Mouse (Mus musculus) retina, adult 2 months (tissue): ENCODE data around the gene Fam57b.

ENCODE experiments used
- DNase-seq: peaks from one replicate; pipeline ENCODE4 v3.0.0-alpha.2; 2012; ENCODE audit warnings: low read depth, low spot score

The Fam57b gene

DNA sequence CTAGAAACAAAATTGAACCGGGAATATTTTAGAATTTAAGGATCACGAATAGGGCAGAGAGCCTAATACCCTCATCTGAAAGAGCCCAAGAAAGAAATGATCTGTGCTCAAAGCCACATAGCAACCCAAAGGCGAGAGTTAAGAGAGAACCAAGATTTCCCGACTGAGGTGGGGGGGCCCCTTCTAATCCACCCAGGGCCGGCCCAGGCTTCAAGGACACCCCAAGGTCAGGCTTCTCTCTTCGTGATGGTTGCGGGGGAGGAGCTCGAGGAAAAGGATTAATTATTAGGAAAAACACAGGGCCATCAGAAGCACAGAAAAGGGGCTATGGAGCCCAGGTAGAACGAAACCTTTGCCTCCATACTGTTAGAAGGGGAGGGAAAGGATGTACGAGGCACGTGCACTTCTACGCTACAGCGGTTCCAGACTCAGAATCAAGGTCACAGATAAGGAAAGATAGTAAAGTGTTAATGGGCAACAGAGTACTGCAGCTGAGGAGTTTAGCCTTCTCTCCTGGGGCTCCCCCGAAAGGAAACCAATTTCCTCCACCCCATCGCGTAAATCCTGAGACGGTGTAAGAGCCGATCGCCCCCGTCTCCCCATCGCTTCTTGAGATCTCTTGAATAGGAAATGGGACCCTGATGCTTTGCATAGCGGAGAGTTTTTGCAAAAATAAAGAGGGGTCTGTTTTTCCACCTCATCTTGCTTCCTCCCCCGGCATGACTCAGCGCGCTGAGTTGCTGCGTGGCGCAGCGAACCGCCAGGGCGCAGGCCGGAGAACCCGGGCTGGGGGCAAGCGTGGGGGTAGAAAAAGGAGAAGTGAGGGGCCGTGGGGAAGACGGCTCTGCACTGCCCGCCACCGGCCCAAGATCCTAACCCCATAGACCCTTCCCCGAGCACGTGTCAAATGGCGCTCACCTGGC, 920 bp downstream of the Fam57b start:
- DNase-seq: no peak

DNA sequence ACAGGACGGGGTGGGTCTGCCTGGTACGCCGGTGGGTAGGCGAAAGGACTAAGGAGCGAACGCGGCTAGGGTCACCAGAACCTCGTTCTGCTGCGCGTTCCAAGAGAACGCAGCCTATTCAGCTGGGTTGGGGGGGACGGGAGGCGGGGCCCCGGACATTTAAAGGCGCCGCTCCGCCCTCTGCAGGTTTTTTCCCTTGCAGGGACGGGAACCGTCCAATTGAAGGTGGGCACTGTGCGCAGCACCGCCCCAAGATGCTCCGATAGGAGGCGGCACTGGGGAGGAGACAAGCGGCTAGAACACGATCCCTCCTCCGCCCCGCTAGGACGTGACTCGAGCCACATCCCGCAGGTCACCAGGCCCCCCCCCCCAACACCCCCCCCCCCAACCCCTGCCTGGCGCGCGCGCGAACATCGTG, 1.6 kb downstream of the Fam57b start:
- DNase-seq: peak; percentile 97

DNA sequence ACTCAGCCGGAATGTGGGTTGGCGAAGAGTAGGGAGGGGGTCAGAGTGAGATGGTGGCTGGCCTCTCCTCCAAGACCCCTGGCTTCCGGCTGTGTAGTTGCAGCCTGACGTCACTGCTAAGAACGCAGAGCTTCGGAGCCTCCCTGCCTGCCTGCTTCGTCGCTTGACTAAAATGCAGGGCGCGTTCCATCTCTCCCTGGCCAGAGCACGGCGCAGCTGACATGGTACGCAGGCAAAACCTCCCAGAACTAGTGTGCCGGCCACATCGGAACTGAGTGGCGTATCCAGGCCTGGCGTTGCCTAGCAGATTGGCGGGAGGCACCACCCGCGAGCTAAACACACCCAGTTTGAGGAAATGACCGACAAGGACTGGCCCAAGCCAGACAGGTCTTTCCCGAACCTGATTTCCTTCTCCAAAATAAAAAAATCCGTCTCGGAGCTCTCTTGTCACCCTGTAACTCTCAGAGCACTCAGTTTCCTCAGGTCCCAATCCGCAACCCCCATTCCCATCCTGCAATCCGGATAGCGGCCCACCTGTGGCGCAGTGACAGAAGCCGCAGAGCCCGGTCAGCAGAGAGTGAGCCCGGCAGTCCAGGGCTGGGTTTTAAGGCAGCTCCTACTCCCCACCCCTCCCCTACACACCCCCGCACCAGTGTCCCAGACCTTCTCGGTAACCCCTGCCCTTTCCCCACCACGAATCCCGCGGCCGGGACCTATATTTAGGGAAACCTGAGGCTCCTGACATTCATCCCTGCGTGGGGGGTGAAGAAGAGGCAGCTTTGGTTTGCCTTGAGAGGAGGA, 2.2 kb downstream of the Fam57b start:
- no peak for DNase-seq

DNA sequence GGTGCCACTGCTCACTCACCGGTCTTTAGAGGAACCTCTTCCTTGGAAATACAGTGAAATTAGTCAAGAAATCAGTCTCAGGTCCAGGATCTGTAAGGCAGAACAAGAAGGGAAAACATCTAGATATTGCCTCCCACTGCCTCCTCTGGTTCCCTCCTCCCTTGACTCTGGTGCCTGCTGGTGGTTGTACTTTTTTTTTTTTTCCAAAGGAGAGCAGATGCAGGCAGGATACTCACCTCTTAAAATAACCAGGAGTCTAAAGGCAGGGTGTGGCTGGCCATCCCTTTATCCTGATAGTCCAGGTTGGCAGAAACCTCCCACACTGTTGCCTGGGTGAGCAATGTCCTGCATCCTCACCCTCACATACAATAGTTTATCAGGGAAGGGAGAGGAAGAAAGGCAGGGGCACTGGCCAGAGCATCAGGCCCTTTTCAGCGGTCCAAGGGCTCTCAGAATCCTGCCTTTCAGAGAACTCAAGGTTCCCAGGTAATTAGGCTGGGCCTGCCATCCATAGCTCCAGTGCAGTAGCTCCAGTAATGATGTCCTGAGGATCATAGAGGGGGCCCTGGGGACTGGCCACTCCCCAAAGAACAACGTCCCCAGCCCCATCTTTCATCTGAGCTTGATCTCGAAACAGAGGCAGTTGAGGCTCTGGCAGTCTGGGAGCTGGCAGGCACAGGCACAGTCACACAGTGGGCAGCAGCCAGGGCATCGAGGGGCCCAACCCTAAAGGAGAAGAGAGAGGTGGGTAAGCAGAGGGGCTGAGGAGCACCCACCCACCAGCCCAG, 3.0 kb downstream of the Fam57b start:
- no peak for DNase-seq

DNA sequence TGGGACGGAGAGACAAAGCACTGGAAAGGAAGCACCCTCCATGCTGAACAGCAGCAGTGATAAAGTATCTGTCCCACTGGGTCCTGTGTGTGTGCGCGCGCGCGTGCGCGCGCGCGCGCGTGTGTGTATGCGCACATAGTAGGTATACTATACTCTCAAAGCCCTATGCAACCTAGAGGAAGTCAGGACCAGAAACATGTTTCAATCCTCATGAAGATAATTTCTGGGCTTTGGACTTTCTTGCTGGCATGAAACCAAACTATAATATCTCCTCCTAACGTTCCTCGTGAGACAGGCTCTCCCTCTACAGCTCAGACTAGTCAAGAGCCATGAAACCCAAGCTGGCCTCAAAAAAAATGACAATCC, 3.6 kb downstream of the Fam57b start:
- no peak for DNase-seq

DNA sequence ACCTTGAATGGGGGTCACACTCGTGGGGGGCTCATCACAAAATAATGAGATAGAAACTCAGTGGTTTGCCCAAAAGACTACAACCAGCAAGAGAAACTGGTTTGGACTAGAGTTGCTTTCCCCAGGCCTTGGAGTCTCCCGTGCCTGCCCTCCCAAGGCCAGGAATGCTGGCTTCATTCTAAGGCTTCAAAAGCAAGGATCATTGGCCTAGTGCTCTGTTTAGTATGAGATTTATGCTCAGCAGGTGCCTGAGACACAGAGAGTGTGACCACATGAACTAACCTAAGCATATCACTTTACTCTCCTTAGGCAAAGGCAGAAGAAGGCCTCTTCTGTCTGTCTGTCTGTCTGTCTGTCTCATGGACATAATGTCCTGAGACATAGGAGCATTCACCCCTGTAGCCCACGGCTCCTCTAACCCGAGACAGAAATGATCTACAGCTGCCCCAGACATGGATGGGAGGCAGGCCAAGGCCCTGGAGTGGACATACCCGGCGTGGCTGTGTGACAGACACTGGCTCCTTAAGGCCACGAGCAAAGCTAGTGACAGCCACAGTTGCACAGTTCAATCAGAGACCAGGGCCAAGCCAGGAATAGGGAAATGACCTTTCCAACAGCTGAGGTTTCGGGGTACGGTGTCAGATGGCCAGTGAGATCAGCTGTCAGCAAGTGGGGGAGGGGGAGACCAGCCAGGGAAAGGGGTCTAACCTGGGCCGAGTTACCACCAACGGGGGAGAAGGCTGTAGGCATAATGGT, 4.8 kb downstream of the Fam57b start:
- no peak for DNase-seq

DNA sequence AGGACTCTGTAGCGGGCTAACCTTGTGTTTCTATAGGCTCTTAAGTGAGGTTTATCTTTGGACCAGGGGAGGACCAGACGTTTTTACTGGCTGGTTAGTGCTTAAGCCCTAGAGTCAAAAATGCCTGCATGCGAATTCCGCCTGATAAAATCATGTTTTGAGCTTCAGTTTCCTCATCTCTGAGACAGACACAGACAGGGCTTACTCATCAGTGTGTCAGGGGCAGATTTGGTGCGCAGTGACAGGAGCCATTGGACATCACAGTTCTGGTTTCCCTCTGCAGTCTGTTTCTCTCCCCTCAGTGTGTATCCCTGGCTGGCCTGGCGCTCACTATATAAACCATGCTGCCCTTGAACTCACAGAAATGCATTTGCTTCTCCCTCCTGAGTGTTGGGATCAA, 5.7 kb downstream of the Fam57b start:
- DNase-seq: no peak

DNA sequence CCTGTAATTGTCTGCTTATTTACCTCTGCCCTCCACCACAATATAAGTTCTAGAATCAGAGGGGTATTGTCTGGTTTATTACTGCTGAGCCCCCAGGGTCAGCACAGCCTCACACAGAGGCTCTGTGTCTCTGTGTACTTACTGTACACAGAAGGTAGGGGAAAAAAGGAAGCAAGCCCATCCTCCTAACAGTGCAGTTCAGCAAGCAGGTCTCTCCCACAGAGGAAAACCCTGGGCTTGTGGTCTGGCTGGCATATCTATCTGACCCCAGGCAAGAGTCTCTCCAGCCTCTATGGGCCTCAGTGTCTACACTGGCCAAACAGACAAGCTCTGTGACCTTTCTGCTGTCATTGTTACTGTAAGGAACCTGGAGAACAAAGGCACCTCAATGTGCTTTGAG, 6.3 kb downstream of the Fam57b start:
- DNase-seq: no peak

DNA sequence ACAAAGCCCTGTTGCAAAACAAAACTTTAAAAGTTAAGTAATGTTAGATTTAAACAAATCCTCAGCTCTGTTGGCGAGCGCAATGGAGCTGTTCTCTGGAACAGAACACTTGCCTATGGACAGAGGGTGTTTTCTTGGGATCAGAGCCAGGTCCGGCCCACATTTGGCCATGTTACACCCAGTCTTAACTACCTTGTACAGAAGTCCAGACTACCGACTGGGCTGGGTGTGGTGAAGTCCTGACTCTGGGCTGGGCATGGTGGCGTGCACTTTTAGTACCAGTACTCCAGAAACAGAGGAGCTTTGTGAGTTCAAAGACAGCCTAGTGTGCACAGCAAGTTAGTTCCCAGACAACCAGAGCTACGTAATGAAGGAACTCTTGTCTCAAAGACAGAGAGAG, 9.5 kb downstream of the Fam57b start:
- DNase-seq: no peak

DNA sequence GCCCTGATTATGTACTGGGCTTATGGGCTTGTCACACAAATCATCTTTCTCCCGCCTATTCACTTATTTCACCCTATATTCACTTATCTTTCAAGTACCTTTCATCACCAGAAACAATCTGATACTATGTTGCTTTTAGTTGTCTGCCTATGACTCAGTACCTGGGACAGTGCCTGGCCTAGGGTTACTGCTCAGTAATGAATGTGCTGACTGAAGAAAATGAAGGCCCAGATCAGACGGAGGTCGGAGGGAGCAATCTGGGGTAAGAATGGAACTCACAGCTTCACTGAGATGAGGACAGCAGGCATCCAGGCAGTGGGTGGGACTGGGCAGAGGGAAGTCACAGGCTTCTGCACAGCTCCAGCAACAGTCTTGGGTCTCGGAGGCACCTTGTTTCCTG, 9.9 kb downstream of the Fam57b start:
- no peak for DNase-seq

DNA sequence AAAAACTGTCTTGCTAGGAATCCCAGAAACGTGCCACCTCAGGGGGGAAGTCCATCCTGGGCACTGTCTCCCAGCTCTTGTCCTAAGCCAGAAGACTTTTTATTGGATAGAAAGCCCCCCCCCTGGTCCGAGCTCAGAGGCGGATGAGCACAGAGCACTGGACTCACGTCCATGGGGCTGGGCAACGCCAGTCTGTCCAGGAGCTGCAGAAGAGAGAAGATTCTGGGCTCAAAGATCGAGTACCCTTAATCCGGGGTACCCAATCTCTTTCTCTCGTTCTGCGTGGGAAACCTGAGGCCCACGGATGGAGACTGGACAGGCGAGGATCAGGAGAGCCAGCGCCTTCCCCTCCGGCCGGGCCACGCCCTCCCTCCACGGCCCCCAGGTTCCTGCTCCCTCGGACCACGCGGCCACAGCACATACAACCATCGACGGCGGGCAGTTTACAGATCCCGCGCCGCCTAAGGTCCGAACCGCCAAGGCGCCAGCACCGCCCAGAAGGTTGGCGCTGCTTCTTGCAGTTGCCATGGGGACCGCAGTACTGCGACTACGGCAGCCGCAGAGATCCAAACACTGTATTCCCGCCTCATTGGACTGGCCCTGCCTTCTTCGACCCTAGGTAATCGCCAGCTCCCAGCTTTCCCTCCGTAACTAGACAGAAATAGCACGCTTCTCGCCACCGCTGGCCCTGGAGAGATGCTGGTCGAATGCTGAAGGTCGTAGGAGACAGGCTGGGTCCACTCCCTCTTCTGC, 11.4 kb downstream of the Fam57b start:
- DNase-seq: peak; percentile 63

DNA sequence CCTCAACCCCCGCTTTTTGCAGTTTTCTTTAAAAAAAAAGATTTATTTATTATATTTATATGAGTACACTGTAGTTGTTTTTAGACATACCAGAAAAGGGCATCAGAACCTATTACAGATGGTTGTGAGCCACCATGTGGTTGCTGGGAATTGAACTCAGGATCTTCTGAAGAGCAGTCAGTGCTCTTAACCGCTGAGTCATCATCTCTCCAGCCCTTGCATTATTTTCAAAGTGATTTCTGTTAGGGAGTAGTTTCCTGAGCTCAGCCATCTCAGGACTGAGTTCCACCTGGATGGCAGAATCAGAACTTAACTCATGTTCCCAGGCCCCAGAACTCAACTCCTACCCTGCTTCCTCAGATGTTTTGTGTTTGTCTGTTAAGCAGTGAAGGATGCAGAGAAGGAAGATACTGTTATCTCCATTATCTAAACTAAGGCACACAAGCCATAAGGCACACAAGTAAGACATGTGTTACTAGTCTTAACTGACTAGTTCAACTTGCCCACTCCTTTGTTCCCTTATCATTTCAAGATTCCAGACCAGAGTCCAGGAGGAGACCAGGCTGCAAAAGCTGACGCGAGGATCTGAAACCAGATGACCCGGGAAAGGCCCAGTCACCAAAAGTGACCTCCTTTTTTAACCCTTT, 12.4 kb downstream of the Fam57b start:
- no peak for DNase-seq

DNA sequence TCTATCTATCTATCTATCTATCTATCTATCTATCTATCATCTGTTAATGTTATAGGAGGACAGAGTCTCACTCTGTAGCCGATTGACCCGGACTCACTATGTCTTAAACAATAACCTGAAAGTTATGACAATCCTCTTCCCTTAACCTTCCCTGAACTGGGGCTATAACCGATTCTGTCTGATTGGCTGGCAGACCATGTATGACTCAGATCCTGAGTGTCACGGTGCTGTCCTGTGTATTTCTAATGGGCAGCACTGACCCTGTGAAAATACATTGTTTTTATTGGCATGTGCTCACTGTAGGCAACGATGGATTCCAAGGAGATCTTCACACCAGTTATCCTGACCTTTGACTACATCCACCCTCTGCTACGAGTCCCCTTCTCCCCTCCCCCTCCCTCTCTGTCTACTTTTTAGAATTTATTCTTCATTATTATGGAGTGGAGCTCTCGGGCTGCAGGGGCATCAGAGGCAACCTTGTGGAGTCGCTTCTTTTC, 18.3 kb downstream of the Fam57b start:
- no peak for DNase-seq

DNA sequence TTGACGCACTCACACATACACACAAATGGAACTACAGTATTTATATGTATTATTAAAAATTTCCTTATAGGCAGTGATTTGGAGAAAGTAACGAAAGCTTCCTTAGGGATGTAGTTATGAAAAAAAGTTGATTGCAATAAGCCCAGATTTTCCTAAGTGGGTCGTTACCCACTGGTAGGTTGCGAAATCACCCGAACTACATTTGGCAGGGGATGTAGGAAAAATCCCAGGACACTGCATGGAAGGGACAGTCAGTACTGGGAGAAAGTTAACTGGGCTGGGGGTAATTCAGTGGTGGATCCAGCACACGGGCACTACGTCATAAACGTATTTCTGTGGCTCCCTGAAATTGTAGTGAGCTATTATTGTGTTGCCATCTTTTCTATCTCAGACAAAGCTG, 19.0 kb downstream of the Fam57b start:
- no peak for DNase-seq

DNA sequence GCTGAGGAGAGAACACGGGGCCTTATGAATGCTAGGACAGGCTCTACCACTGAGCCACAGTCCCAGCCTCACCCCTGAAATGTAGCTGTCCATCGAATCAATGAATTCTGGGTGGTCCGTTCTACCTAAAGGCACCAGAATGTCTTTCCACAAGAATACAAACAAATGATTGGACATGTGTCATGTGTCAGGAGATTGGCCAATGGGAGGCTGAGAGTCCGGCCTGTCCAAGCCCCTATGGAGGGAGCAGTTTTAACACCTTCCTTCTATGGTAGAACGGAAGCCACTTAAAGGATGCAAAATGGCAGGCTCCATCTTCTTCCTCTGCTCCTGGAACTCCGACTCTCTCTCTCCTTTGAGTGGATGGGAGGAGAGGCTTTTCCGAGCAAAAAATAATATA, 20.1 kb downstream of the Fam57b start:
- DNase-seq: no peak

DNA sequence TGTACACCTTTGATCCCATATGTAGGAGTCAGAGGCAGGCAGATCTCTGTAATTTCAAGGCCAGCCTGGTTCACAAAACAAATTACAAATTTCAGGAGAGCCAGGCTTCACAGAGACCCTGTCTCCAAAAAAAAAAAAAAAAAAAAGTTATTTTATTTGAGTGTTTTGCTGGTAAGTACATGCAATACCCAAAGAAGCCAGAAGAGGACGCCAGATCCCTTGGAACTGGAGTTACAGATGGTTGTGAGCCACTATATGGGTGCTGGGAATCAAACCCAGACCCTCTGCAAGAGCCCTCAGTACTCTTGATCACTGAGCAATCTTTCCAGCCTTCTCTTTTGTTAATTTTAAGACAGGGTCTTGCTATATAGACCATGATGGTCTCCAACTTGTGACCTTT, 21.4 kb downstream of the Fam57b start:
- DNase-seq: no peak

DNA sequence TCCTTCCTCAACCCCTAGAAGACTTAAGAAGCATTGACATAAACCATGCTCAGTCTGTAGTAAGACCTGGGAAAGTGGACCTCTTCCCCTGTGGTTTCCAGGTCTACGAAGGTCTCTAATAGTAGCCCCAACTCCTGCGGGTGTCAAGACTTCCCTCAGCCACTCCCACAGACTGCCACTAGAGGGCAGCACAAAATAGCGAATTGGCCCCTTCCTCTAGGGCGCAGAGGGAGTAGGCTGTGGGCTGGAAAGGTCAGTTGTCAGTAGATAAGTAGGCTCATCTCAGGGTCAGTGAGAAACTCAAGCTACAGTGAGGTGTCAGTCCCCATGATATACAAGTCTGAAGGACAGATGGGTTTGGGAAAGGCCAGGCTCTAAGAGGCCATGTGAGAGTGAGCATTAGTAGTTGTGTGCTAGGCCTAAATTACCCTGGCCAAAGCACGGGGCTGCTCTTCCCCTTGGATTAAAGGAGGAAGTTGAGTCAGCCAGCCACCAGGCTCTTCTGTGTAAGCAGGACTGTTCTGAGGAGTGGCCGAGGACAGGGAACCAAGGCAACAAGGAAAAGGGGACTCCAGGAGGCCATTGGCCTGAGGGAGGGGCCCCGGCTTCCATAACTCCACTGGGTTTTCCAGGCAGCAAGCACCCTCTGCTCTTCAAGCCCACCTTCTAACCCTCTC, 24.5 kb downstream of the Fam57b start:
- peak; percentile 83 for DNase-seq

DNA sequence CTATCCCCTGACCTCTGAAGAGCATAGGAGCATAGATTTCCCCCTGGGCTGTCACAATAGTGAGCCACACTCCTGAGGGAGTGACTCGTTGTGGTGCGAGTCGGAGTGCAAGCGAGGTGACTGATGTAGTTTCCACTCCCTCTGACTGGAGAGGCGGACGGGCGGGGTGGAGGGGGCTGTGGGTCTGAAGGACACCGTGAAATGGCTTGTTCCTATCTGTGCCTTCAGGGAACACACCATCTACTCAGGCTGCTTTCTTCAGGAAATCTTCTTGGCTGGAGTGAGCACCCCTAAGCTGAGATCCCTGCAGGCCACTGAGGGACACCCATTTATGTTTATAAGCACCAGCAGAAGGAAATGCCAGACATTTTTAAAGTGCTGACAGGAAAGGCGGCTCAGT, 25.3 kb downstream of the Fam57b start:
- no peak for DNase-seq

DNA sequence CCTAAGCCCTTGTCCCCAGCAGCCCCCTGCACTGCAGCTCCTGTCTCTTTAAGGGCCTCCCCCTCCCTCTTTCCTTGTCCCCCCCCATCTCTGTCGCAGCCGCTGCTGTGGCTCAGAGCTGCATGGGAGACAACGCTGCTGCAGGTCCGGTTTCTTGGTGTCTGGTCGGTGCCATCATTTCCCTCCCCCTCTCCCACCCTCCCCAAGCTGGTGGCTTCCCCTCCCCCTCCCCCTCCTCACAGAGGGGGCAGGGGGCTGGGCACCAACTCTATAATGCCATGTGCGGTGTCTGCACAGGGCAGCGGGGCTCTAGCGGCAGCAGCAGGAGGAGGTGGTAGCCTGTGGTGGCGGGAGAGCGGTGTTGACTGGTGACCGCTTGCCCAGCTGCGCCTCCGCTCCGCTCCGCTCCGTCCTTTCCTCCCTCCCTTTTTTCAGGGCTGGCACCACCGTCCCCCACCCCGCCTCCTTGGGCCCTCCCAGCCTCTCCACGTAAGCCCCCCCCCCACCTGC, 25.8 kb downstream of the Fam57b start:
- peak; percentile 69 for DNase-seq
